Mouse (Mus musculus): ENCODE results near the gene Mettl7b. TPM values are rescaled to one million over a fixed set of nuclear protein-coding genes. Genes with fewer than 3 reads are reported as not detected.

Gene Mettl7b
- total RNA-seq, 2 experiments from 2014 or later = not detected

Other genes with a start within 250 kb of the Mettl7b start
- 1 to 10 TPM; 5.6 to 7.8 TPM for gene Dgka, start 216.1 kb downstream of the Mettl7b start, total RNA-seq (2021)
- 10 to 100 TPM; 27.7 to 31.8 TPM for gene Pym1, start 213.1 kb downstream of the Mettl7b start, total RNA-seq (2021)
- under 1 TPM; 0.50 to 0.76 TPM for gene Mmp19, start 170.1 kb downstream of the Mettl7b start, total RNA-seq (2021)
- 10 to 100 TPM; 65.0 to 66.9 TPM for gene Dnajc14, start 156.9 kb downstream of the Mettl7b start, total RNA-seq (2021)
- 1 to 10 TPM; 8.4 to 8.5 TPM for gene Tmem198b, start 156.6 kb downstream of the Mettl7b start, total RNA-seq (2021)
- 10 to 100 TPM; 32.9 to 40.9 TPM for gene Sarnp, start 143.7 kb downstream of the Mettl7b start, total RNA-seq (2021)
- 1 to 10 TPM; 7.1 to 7.7 TPM for gene Ormdl2, start 139.3 kb downstream of the Mettl7b start, total RNA-seq (2021)
- gene Gdf11, start 69.3 kb downstream of the Mettl7b start, total RNA-seq (2021) = 10 to 100 TPM; 12.6 to 14.7 TPM
- 10 to 100 TPM; 59.5 to 64.6 TPM for gene Cd63, start 60.0 kb downstream of the Mettl7b start, total RNA-seq (2021)
- 1 to 10 TPM; 6.7 to 7.0 TPM for gene Rdh5, start 38.1 kb downstream of the Mettl7b start, total RNA-seq (2021)
- 10 to 100 TPM; 85.2 to 95.4 TPM for gene Bloc1s1, start 37.0 kb downstream of the Mettl7b start, total RNA-seq (2021)
- gene Itga7, start 27.2 kb downstream of the Mettl7b start, total RNA-seq (2021) = 10 to 100 TPM; 13.0 to 16.5 TPM
- gene Olfr9, start 28.4 kb upstream of the Mettl7b start, total RNA-seq (2021) = not detected
- not detected for gene Olfr763, start 49.8 kb upstream of the Mettl7b start, total RNA-seq (2021)
- not detected for gene Olfr764-ps1, start 78.9 kb upstream of the Mettl7b start, total RNA-seq (2021)
- gene Olfr765, start 89.0 kb upstream of the Mettl7b start, total RNA-seq (2021) = not detected
- not detected for gene Olfr766-ps1, start 108.0 kb upstream of the Mettl7b start, total RNA-seq (2021)
- not detected for gene Olfr767, start 121.9 kb upstream of the Mettl7b start, total RNA-seq (2021)
- not detected for gene Olfr768, start 138.4 kb upstream of the Mettl7b start, total RNA-seq (2021)
- gene Olfr769, start 156.9 kb upstream of the Mettl7b start, total RNA-seq (2021) = not detected
- gene Olfr770, start 178.0 kb upstream of the Mettl7b start, total RNA-seq (2021) = not detected
- not detected for gene Olfr771, start 203.8 kb upstream of the Mettl7b start, total RNA-seq (2021)
- gene Olfr772, start 216.9 kb upstream of the Mettl7b start, total RNA-seq (2021) = not detected
- gene Olfr773, start 226.4 kb upstream of the Mettl7b start, total RNA-seq (2021) = not detected